Mouse (Mus musculus): ENCODE data around the gene Ntrk2.

Ntrk2 gene

GRCm38 (mm10) chr13:59117233-59117632, 310.9 kb downstream of the Ntrk2 start:
- no peak for DNase-seq (ENCODE audit: low spot score)

DNA sequence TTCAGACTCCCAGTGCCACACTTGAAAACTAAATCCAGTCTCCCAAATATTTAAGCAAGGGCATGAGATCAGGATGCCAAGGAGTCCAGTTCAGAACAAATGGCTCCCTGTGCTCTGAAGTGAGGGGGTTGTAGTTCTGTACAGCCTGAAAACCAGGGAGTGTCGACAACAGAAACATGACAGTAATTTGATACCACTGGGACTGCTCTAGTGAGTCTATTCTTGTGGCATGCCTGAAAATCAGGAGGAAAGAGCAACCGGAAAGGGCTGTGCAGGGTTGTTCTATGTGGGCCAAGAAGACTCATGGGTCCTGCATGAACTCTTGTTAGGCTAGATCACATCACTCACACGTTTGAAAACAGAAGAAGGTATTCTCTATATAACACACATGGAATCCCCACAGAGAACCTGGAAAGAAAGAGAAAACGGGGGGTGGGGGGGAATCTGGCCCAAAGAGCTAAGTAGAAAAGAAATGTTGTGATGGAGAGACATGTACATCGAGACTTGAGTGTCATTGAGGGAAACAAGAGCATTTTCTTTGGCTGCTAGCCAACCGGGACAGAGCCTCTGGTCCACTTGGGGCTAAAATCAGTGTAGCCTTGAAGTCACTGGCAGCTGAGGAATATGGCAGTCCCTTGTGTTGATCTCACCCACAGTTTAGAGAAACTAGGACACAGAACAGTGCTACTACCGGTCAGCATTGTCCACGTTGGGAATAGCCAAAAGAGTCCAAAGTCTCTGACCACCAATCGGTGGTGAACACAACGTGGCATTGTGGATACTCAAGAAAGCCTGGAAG, 313.4 kb downstream of the Ntrk2 start:
- DNase-seq (ENCODE audit: low spot score) = no peak

GRCm38 (mm10) chr13:59143141-59143744, 336.9 kb downstream of the Ntrk2 start:
- no peak for DNase-seq (ENCODE audit: low spot score)

- no peak for DNase-seq (ENCODE audit: low spot score)
Measured at GRCm38 (mm10) chr13:59144321-59144856, 338.0 kb downstream of the Ntrk2 start.

- no peak for DNase-seq (ENCODE audit: low spot score)
Measured at GRCm38 (mm10) chr13:59145677-59146555, 339.5 kb downstream of the Ntrk2 start.

GRCm38 (mm10) chr13:59146616-59147015, 340.2 kb downstream of the Ntrk2 start:
- DNase-seq (ENCODE audit: low spot score) = no peak

DNA sequence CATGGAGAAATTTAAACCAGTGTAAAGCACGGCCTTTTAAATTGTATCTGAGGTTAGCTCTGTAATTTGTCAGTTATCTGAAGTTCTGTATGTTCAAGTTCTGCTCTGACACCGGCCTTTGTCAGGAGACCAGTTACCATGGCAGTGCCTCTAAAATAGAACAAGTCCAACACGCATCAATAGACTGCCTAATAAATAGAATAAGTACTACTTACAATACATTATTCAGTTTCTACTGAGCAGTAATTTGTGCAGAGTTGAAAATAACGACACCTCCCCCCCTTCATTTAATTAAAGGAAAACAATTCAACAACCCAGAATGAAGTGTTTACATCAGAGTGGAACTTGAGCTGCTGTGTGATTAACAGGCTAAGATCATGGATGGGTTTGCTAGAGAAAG, 341.6 kb downstream of the Ntrk2 start:
- no peak for DNase-seq (ENCODE audit: low spot score)

- no peak for DNase-seq (ENCODE audit: low spot score)
Measured at GRCm38 (mm10) chr13:59148793-59149192, 342.4 kb downstream of the Ntrk2 start.

DNA sequence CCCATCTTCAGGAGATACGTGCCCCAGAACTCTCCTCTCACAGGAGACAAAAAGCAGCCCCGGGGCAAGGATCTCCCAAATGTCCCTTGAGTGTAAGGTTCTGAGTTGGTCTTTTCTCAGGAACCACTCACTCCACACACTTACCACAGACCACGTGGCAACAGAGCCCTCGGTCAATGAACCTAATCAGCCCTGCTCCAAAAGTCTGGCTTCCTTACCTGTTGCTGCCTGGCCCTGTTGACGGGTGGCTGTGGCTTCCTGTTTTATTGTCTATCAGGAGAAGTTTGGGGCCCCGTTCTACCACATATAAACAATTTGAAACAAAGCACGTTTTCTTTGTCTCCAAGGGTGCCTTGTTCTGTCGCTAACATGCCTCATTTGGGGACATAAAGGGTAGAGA, 357.6 kb downstream of the Ntrk2 start:
- no peak for DNase-seq (ENCODE audit: low spot score)

- DNase-seq (ENCODE audit: low spot score) = no peak
Measured at GRCm38 (mm10) chr13:59173840-59174239, 367.5 kb downstream of the Ntrk2 start.

DNA sequence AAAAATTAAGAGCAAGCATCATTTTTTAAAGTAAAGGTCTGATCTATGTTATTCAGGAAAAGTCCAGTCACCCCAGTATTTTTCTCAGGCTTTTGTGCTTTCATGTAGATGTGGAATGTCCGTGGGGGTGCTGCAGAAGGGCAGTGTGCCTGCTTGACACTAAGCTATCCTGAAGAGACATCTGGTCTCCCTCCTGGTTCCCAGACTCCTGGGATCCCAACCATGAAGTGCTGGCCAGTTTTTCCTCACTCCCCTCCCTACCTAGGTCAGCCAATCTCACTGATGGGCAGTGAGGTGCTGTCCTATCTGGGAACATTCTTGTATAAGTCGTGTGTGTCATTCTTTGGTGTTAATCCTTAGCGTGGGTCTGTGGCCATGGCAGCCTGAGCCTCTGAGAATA, 369.7 kb downstream of the Ntrk2 start:
- no peak for DNase-seq (ENCODE audit: low spot score)

DNA sequence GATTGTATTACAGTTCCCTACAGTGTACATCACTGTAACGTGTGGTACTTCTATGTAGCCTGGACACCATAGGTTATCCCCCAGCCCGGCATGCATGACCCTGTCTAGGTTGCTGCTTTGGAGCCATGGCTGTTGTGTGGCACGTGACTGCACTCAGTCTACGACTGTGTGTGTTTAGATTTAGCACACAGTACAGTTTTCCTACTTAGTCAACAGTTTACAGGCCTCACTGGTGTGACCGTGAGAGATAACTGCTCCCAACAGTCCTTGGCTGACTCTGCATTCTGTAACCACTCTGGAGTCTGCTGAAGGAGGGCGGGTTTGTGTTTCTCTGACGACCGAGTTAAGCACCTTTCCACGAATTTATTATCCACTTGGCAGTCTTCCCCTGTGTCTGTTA, 370.1 kb downstream of the Ntrk2 start:
- DNase-seq (ENCODE audit: low spot score) = no peak

- no peak for DNase-seq (ENCODE audit: low spot score)
Measured at GRCm38 (mm10) chr13:59177003-59177402, 370.6 kb downstream of the Ntrk2 start.

DNA sequence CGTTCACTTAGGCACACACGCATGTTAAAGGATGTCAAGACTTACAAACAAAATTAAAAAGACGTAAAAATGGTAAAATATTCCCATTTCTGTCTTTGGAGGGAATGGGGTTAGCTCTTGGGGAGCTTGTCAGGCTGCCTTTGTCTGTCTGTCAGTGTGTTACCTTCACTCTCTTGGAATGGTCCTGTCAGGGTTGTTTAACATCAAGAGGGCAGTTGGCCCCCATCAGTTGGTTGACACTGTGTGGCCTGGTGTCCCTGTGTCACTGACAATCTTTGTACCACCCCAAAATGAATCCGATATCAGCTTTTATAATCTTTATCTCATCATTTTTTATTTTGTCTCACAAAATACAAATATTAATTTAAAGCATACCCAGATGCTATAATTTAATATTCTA, 373.6 kb downstream of the Ntrk2 start:
- no peak for DNase-seq (ENCODE audit: low spot score)

- no peak for DNase-seq (ENCODE audit: low spot score)
Measured at GRCm38 (mm10) chr13:59180781-59181180, 374.4 kb downstream of the Ntrk2 start.

DNA sequence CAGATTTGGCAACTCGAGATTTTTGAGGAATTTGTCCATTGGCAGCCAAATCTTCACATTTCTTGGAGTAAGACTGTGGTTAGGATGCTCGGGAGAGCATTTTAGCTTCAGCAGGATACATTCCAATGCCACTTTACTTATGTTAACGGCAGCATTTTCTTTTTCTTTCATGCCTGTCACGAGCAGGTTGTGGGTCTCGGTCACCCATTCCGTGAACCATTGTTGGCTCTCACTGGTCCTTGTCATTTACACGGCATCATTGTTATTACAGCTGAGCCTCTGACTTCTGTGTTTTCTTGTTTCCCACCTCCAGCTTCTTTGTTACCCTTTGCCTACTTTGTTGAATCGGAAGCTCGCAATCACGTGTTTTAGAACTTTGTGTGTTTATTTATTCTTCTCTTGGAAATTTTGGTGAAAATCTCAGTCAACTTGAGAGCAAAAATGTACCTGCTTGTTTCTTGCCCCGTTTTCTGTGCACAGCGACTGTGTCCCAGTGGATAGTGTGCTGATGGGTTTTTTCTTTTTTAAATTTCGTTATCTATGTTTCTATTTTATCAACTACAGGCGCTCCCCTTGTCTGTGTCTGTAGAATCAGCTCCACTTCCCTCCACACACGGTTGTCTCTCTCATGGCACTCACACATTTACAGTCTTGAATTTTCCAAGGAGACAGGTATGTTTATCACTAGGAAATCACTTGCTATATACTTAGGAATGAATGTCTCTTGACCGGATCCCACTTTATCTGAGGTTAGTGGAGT, 375.0 kb downstream of the Ntrk2 start:
- DNase-seq (ENCODE audit: low spot score) = no peak

- DNase-seq (ENCODE audit: low spot score) = no peak
Measured at GRCm38 (mm10) chr13:59182630-59183029, 376.3 kb downstream of the Ntrk2 start.
